Mouse (Mus musculus) liver, embryonic 13.5 days (tissue): ENCODE measurements around the gene Ppp1r26. TPM values are rescaled to one million over a fixed set of nuclear protein-coding genes. Genes with fewer than 3 reads are reported as not detected.

Experiments used
- ATAC-seq: fragments of 200-750 bp; cut with Nextera tagmentation; 2 replicates; pipeline ENCODE4 v1.8.0; 2017; ENCODE audit warnings: low read depth, mild to moderate bottlenecking, moderate number of reproducible peaks, moderate library complexity
- DNase-seq: peaks from one replicate; pipeline ENCODE4 v3.0.0; 2022
- H3K27ac ChIP-seq: fragments of 300-500 bp; sonication (generic); 2 replicates; pipeline ENCODE4 v1.5.1; 2015; ENCODE audit warnings: moderate library complexity, mild to moderate bottlenecking, inconsistent platforms
- H3K27me3 ChIP-seq: fragments of 300-500 bp; sonication (generic); 2 replicates; pipeline ENCODE4 v1.6.1; 2015; ENCODE audit warnings: mild to moderate bottlenecking, inconsistent platforms
- H3K36me3 ChIP-seq: fragments of 300-500 bp; sonication (generic); 2 replicates; pipeline ENCODE4 v1.6.1; 2015; ENCODE audit warnings: mild to moderate bottlenecking, inconsistent platforms
- H3K4me1 ChIP-seq: fragments of 300-500 bp; sonication (generic); replicated peaks from 2 replicates; pipeline ENCODE4 v1.6.1; 2015; ENCODE audit warnings: inconsistent platforms
- H3K4me2 ChIP-seq: fragments of 300-500 bp; sonication (generic); 2 replicates; pipeline ENCODE4 v1.6.1; 2015; ENCODE audit warnings: inconsistent platforms, mild to moderate bottlenecking, moderate library complexity
- H3K4me3 ChIP-seq: fragments of 300-500 bp; sonication (generic); replicated peaks from 2 replicates; pipeline ENCODE4 v1.5.1; 2015; ENCODE audit warnings: mild to moderate bottlenecking, inconsistent platforms
- H3K9ac ChIP-seq: fragments of 300-500 bp; sonication (generic); 2 replicates; pipeline ENCODE4 v1.6.1; 2015; ENCODE audit warnings: mild to moderate bottlenecking, inconsistent platforms
- H3K9me3 ChIP-seq: fragments of 300-500 bp; sonication (generic); replicated peaks from 2 replicates; pipeline ENCODE4 v1.6.1; 2016; ENCODE audit warnings: inconsistent platforms
- WGBS: fragments of 180-500 bp; shearing (Covaris S2); methylation state at CpG from one replicate; pipeline ENCODE4 v1.1.7; 2015; ENCODE audit not compliant: insufficient replicate concordance; 5-methylcytosine and 5-hydroxymethylcytosine counted together
- polyA plus RNA-seq: library from polyadenylated mRNA; unstranded; fragments of >200 nt; fragmentation: Nextera tagmentation; extraction: Ambion mirVana; gene quantifications from 2 replicates; pipeline ENCODE4 v1.2.1, GENCODE M21; 2015

Ppp1r26 gene
- polyA plus RNA-seq, 1 experiment from 2014 or later = 0.16 TPM

DNA sequence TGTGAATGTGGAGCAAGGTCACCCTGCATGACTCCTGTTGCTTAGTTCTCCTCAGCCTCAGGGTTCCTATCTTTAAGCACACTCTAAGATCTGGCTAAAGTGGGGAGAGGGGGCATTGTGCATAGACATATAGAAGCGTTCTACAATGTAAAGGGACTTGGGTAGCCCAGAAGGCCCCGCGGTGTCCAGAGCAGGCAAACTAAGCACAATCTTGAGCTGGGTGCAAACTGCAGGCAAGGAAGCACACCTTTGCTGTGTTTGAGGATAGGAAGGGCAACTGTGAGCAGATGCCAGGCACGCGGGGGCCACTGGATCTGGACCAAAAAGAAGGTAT, 452 bp upstream of the Ppp1r26 start:
- peaks cover 48% of the 10 kb centered on the region for H3K27me3 ChIP-seq
- DNase-seq = no peak
- no peak for ATAC-seq
- H3K4me1 ChIP-seq = no peaks in the 10 kb centered on the region
- H3K27ac ChIP-seq = no peak overlapping the region
- no peaks in the 10 kb centered on the region for H3K36me3 ChIP-seq
- 12% methylated on average over 5 of the region's 5 CpGs for WGBS
- no peaks in the 10 kb centered on the region for H3K9me3 ChIP-seq
- peak overlapping the region; percentile 72 for H3K4me2 ChIP-seq
- H3K9ac ChIP-seq = peak overlapping the region; percentile 47; the same call in 1 of the 2 replicates
- H3K4me3 ChIP-seq = peak overlapping the region; percentile 60

- 17% methylated on average over 11 of the region's 11 CpGs for WGBS
- peaks cover 48% of the 10 kb centered on the region for H3K27me3 ChIP-seq
- peak overlapping the region; percentile 47; the same call in 1 of the 2 replicates for H3K9ac ChIP-seq
- H3K9me3 ChIP-seq = no peaks in the 10 kb centered on the region
- peak overlapping the region; percentile 60 for H3K4me3 ChIP-seq
- no peaks in the 10 kb centered on the region for H3K4me1 ChIP-seq
- DNase-seq (no peak), ATAC-seq (no peak)
- no peaks in the 10 kb centered on the region for H3K36me3 ChIP-seq
- no peak overlapping the region for H3K27ac ChIP-seq
- peak overlapping the region; percentile 72 for H3K4me2 ChIP-seq
Measured at GRCm38 (mm10) chr2:28447315-28447670, 693 bp downstream of the Ppp1r26 start.

DNA sequence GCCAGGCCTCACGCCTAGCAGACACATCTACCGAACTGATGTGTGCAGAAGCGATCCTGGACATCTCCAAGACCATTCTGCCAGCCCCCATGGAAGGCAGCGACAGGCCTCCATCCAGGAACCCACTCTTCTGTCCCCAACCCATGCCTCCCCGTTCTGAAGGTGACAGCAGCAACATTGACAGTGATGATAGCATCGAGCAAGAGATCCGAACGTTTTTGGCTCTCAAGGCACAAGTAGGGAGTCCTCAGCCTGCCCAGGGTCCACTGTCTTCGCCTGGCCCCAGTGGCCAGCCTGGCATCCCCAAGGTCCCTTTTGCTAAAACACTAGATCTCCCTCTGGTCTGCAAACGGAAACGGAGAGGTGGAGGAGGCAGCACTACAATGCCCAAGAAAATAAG, 5.1 kb downstream of the Ppp1r26 start:
- Histone ChIP-seq H3K4me2 (no peak overlapping the region), H3K9ac (no peak overlapping the region), H3K9me3 (no peaks in the 10 kb centered on the region), H3K27me3 (peaks cover 23% of the 10 kb centered on the region), H3K4me3 (no peak overlapping the region), H3K4me1 (no peaks in the 10 kb centered on the region), H3K27ac (no peak overlapping the region), H3K36me3 (no peaks in the 10 kb centered on the region)
- ATAC-seq (no peak), DNase-seq (no peak)
- WGBS = 63% methylated on average over 11 of the region's 11 CpGs

GRCm38 (mm10) chr2:28453539-28453938, 6.9 kb downstream of the Ppp1r26 start:
- Histone ChIP-seq H3K9me3 (no peaks in the 10 kb centered on the region), H3K9ac (no peak overlapping the region), H3K27me3 (peaks cover 6% of the 10 kb centered on the region; the same call in 1 of the 2 replicates), H3K4me1 (no peaks in the 10 kb centered on the region), H3K4me2 (no peak overlapping the region), H3K36me3 (no peaks in the 10 kb centered on the region), H3K27ac (no peak overlapping the region), H3K4me3 (no peak overlapping the region)
- ATAC-seq (no peak), DNase-seq (no peak)
- WGBS = 61% methylated on average over 6 of the region's 6 CpGs

- Histone ChIP-seq H3K4me1 (no peaks in the 10 kb centered on the region), H3K4me3 (no peak overlapping the region), H3K27me3 (no peaks in the 10 kb centered on the region; the same call in 1 of the 2 replicates), H3K27ac (no peak overlapping the region), H3K9ac (no peak overlapping the region), H3K9me3 (no peaks in the 10 kb centered on the region), H3K36me3 (no peaks in the 10 kb centered on the region), H3K4me2 (no peak overlapping the region)
- no peak for ATAC-seq
- 67% methylated on average over 1 of the region's 1 CpGs for WGBS
- DNase-seq = no peak
Measured at GRCm38 (mm10) chr2:28456616-28457015, 10.0 kb downstream of the Ppp1r26 start.

- Histone ChIP-seq H3K4me3 (no peak overlapping the region), H3K9ac (no peak overlapping the region), H3K36me3 (peaks cover 2% of the 10 kb centered on the region), H3K9me3 (no peaks in the 10 kb centered on the region), H3K27ac (no peak overlapping the region), H3K4me1 (peaks cover 16% of the 10 kb centered on the region), H3K27me3 (peaks cover 27% of the 10 kb centered on the region), H3K4me2 (no peak overlapping the region)
- no peak for ATAC-seq
- peak; percentile 55 for DNase-seq
- 24% methylated on average over 3 of the region's 3 CpGs for WGBS
Measured at GRCm38 (mm10) chr2:28463919-28464318, 17.3 kb downstream of the Ppp1r26 start.

GRCm38 (mm10) chr2:28464919-28465318, 18.3 kb downstream of the Ppp1r26 start:
- Histone ChIP-seq H3K27me3 (peaks cover 27% of the 10 kb centered on the region), H3K4me1 (peaks cover 24% of the 10 kb centered on the region), H3K9me3 (no peaks in the 10 kb centered on the region), H3K4me2 (no peak overlapping the region), H3K27ac (no peak overlapping the region), H3K36me3 (peaks cover 12% of the 10 kb centered on the region), H3K9ac (no peak overlapping the region), H3K4me3 (no peak overlapping the region)
- ATAC-seq (no peak), DNase-seq (no peak)
- WGBS = 70% methylated on average over 9 of the region's 9 CpGs

DNA sequence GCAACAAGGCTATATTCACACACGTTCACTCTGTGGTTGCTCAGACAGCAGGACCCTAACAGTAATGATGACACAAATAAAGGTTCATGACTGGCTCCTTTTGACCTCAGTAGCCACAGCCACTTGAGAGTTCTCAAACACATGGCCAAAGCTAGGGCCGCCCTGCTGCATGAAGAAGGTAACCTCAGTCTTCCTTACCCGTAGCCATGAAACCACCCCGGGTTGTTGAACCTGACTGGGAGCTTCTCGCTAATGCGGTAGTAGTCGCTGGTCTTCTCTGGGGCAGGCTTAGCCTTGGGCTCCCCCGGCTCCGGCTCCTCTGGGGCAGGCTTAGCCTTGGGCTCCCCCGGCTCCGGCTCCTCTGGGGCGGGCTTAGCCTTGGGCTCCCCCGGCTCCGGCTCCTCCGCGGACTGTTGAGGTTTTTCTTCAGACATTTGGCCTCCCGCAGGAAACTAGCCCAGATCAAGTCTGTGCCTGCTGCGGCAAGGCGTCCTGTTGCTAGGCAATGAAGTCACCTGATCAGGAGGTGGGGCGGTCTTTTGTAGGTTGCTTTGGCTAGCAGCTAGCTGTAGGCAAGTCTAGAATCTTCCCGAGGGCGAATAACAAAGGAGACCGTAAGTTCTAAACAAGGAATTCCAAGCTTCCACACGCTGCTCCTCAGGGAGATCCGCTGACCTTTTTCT, 19.4 kb downstream of the Ppp1r26 start, which contains the start of gene 1700007K13Rik:
Gene 1700007K13Rik (minus strand): TSS at position 497 of the 683 bp plus-strand sequence.
- DNase-seq (no peak), ATAC-seq (peak; percentile 47; the same call in 1 of the 2 replicates)
- Histone ChIP-seq H3K9me3 (no peaks in the 10 kb centered on the region), H3K36me3 (peaks cover 23% of the 10 kb centered on the region), H3K4me1 (peaks cover 28% of the 10 kb centered on the region), H3K9ac (no peak within 1 kb of the TSS), H3K4me3 (peak within 1 kb of the TSS; percentile 18; the same call in 1 of the 2 replicates), H3K27ac (no peak within 1 kb of the TSS), H3K27me3 (peaks cover 27% of the 10 kb centered on the region), H3K4me2 (peak within 1 kb of the TSS; percentile 48)
- 6% methylated on average over 25 of the region's 25 CpGs for WGBS

- peaks cover 37% of the 10 kb centered on the region for H3K36me3 ChIP-seq
- no peaks in the 10 kb centered on the region for H3K9me3 ChIP-seq
- H3K4me2 ChIP-seq = peak within 1 kb of the TSS; percentile 79
- peak within 1 kb of the TSS; percentile 86 for H3K9ac ChIP-seq
- WGBS = under 1% methylated on average over 52 of the region's 52 CpGs
- DNase-seq (peak; percentile 80), ATAC-seq (peak; percentile 83)
- H3K27me3 ChIP-seq = peaks cover 27% of the 10 kb centered on the region
- H3K4me1 ChIP-seq = peaks cover 28% of the 10 kb centered on the region
- H3K27ac ChIP-seq = 0 out of 2 replicates have a peak within 1 kb of the TSS, but pooled peaks have one; percentile 29
- H3K4me3 ChIP-seq = peak within 1 kb of the TSS; percentile 81
Measured at GRCm38 (mm10) chr2:28467860-28468485, 21.4 kb downstream of the Ppp1r26 start, which contains the start of gene Mrps2. Gene Mrps2, plus strand, starts transcription at chr2:28468066.

DNA sequence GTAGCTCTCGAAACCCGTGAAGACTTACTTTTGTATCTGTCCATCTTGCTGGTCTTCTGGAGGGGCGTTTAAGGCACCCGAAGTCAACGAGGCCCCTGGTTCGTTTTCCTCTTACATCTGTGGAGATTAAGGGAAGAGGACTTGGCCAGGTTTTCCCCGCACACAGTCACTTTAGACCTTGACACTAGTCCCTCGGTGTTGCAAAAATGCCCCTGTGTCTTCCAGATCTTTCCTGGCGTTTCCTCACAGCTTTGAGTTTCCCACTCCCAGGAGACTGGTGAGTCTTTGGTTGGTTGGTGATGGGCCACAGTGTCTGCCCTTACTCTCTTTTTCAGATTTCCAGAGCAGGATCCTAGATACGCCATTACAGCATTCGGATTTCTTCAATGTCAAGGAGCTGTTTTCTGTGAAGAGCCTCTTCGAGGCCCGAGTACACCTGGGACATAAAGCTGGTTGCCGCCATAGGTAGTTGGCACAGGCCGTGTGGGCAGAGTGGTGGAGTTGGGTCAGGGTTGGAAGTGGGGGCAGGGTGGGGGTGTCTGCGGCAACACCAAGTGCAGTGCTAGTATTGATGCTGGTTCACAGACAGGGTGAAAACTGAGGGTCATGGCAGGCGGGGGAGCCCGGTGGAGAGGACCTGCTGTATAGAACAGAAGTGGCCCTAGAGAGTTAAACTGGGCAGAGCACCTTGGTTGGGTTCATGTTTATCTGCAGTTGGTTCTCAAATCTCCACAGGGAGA, 22.1 kb downstream of the Ppp1r26 start:
- Histone ChIP-seq H3K36me3 (peaks cover 37% of the 10 kb centered on the region), H3K4me3 (peak overlapping the region; percentile 81), H3K4me1 (peaks cover 28% of the 10 kb centered on the region), H3K9me3 (no peaks in the 10 kb centered on the region), H3K4me2 (peak overlapping the region; percentile 79), H3K27ac (0 out of 2 replicates have a peak overlapping the region, but pooled peaks have one; percentile 29), H3K27me3 (peaks cover 27% of the 10 kb centered on the region), H3K9ac (peak overlapping the region; percentile 86)
- WGBS = 46% methylated on average over 18 of the region's 18 CpGs
- ATAC-seq (no peak), DNase-seq (no peak)

GRCm38 (mm10) chr2:28469461-28469860, 22.9 kb downstream of the Ppp1r26 start:
- peaks cover 23% of the 10 kb centered on the region for H3K27me3 ChIP-seq
- no peaks in the 10 kb centered on the region for H3K9me3 ChIP-seq
- no peak overlapping the region for H3K4me3 ChIP-seq
- WGBS = 83% methylated on average over 14 of the region's 14 CpGs
- no peak overlapping the region for H3K9ac ChIP-seq
- H3K27ac ChIP-seq = no peak overlapping the region
- ATAC-seq (no peak), DNase-seq (no peak)
- H3K36me3 ChIP-seq = peaks cover 37% of the 10 kb centered on the region
- H3K4me1 ChIP-seq = peaks cover 28% of the 10 kb centered on the region
- H3K4me2 ChIP-seq = no peak overlapping the region
